Mouse (Mus musculus) midbrain, embryonic 15.5 days (tissue): Measurements from ENCODE around the gene Spdya. TPM values are rescaled to one million over a fixed set of nuclear protein-coding genes. Genes with fewer than 3 reads are reported as not detected.
A peak's percentile ranks its signal among the peaks of the same experiment; 100 is the strongest.
"Not testable (repeated sequence)": the region's sequence is repeated elsewhere in the genome, so short reads cannot be mapped to it uniquely, and the experiment has no call there.

Experiments used
- ATAC-seq: fragments of 200-750 bp; cut with Nextera tagmentation; replicated peaks from 2 replicates; pipeline ENCODE4 v1.8.0; 2017; ENCODE audit warnings: moderate TSS enrichment
- H3K27ac ChIP-seq: fragments of 300-500 bp; sonication (generic); 2 replicates; pipeline ENCODE4 v1.5.1; 2015; ENCODE audit warnings: mild to moderate bottlenecking, inconsistent platforms
- H3K27me3 ChIP-seq: fragments of 300-500 bp; sonication (generic); replicated peaks from 2 replicates; pipeline ENCODE4 v1.6.1; 2015; ENCODE audit warnings: inconsistent platforms
- H3K36me3 ChIP-seq: fragments of 300-500 bp; sonication (generic); replicated peaks from 2 replicates; pipeline ENCODE4 v1.6.1; 2015; ENCODE audit warnings: inconsistent platforms
- H3K4me1 ChIP-seq: fragments of 300-500 bp; sonication (generic); 2 replicates; pipeline ENCODE4 v1.6.1; 2015; ENCODE audit warnings: inconsistent platforms
- H3K4me2 ChIP-seq: fragments of 300-500 bp; sonication (generic); 2 replicates; pipeline ENCODE4 v1.6.1; 2015; ENCODE audit warnings: inconsistent platforms, mild to moderate bottlenecking, moderate library complexity
- H3K4me3 ChIP-seq: fragments of 300-500 bp; sonication (generic); 2 replicates; pipeline ENCODE4 v1.5.1; 2015; ENCODE audit warnings: mild to moderate bottlenecking, inconsistent platforms
- H3K9ac ChIP-seq: fragments of 300-500 bp; sonication (generic); 2 replicates; pipeline ENCODE4 v1.6.1; 2015; ENCODE audit warnings: mild to moderate bottlenecking, inconsistent platforms
- H3K9me3 ChIP-seq: fragments of 300-500 bp; sonication (generic); 2 replicates; pipeline ENCODE4 v1.6.1; 2016; ENCODE audit warnings: inconsistent platforms
- WGBS: fragments of 180-500 bp; shearing (Covaris S2); methylation state at CpG from one replicate; pipeline ENCODE4 v1.1.7; 2015; ENCODE audit warnings: mixed read lengths; 5-methylcytosine and 5-hydroxymethylcytosine counted together
- polyA plus RNA-seq: library from polyadenylated mRNA; unstranded; fragments of >200 nt; fragmentation: Nextera tagmentation; extraction: Ambion mirVana; gene quantifications from 2 replicates; pipeline ENCODE4 v1.2.1, GENCODE M21; 2015

The Spdya gene
- 1.4 TPM in 2 replicates for polyA plus RNA-seq

DNA sequence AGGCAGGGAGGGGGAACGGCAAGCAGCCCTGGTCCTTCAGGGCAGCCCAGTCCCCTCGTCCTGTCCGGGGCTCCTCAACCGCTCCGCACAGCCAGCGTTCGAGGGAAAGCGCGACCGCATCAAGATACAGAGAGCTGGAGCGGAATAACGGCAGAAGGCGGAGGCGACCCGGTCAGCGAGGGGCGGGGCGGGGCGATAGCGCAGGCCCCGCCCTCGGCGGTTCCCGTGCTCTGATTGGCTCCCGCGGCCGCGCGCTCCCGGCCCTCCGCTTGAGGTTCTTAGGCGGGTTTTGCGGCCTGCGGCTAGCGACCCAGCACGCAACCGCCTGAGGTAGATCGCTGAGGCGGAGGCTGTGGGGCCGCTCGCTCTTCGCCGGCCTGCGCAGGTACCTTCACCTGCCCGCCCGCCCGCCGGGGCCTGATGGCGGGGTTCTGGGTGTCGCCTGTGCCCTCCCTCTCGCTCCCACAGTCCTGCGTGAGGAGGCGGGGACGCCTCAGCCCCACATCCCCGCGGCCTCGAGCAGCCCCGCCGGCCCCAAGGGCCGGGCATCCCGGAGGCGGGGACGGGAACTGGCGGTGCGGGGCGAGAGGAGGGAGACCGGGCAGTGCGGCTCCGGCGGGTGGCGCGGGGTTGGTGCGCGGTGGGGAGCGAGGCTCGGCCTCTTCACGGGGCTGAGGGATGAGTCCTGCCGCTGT, at the start of gene Spdya:
Spdya (plus strand) TSS at position 305 of the 695 bp plus-strand sequence.
- Histone ChIP-seq H3K9me3 (no peaks in the 10 kb centered on the region), H3K9ac (peak within 1 kb of the TSS; percentile 76), H3K36me3 (no peaks in the 10 kb centered on the region), H3K4me1 (peaks cover 8% of the 10 kb centered on the region; the same call in 1 of the 2 replicates), H3K4me3 (peak within 1 kb of the TSS; percentile 96), H3K4me2 (peak within 1 kb of the TSS; percentile 98), H3K27me3 (peaks cover 11% of the 10 kb centered on the region), H3K27ac (peak within 1 kb of the TSS; percentile 83)
- under 1% methylated on average over 65 of the region's 78 CpGs for WGBS
- ATAC-seq: peak; percentile 96

GRCm38 (mm10) chr17:71506832-71507231, 45.0 kb upstream of the Spdya start:
- H3K4me2 ChIP-seq: no peak overlapping the region
- no peak overlapping the region for H3K27ac ChIP-seq
- no peaks in the 10 kb centered on the region for H3K4me1 ChIP-seq
- H3K9me3 ChIP-seq: no peaks in the 10 kb centered on the region
- no peak overlapping the region for H3K9ac ChIP-seq
- WGBS: 90% methylated on average over 8 of the region's 8 CpGs
- no peak overlapping the region for H3K4me3 ChIP-seq
- no peaks in the 10 kb centered on the region for H3K36me3 ChIP-seq
- ATAC-seq: no peak
- no peaks in the 10 kb centered on the region for H3K27me3 ChIP-seq

DNA sequence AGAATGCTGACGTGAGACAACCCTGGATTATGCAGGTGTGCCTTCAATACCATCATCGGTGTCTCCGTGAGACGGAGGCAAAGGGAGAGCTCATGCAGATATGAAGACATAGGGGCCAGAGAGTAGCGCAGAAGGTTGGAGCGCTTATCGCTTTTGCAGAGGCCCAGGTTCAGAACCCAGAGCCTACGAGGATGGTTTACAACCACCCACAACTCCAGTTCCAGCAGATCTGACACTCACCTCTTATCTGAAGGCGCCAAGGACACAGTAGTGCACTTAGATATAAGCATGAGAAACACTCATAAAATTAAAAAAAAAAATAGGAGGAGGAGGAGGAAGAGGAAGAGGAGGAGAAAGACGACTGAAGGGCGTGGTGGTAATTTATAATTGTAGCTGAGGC, 41.6 kb upstream of the Spdya start:
- no peak overlapping the region for H3K9ac ChIP-seq
- 95% methylated on average over 11 of the region's 11 CpGs for WGBS
- H3K27me3 ChIP-seq: no peaks in the 10 kb centered on the region
- ATAC-seq: no peak
- no peaks in the 10 kb centered on the region for H3K9me3 ChIP-seq
- no peak overlapping the region for H3K4me2 ChIP-seq
- no peaks in the 10 kb centered on the region for H3K4me1 ChIP-seq
- H3K36me3 ChIP-seq: no peaks in the 10 kb centered on the region
- no peak overlapping the region for H3K27ac ChIP-seq
- H3K4me3 ChIP-seq: no peak overlapping the region

GRCm38 (mm10) chr17:71526302-71526708, 25.6 kb upstream of the Spdya start:
- WGBS: under 1% methylated on average over 13 of the region's 13 CpGs
- no peak overlapping the region for H3K27ac ChIP-seq
- ATAC-seq: peak; percentile 22; the same call in 1 of the 2 replicates

DNA sequence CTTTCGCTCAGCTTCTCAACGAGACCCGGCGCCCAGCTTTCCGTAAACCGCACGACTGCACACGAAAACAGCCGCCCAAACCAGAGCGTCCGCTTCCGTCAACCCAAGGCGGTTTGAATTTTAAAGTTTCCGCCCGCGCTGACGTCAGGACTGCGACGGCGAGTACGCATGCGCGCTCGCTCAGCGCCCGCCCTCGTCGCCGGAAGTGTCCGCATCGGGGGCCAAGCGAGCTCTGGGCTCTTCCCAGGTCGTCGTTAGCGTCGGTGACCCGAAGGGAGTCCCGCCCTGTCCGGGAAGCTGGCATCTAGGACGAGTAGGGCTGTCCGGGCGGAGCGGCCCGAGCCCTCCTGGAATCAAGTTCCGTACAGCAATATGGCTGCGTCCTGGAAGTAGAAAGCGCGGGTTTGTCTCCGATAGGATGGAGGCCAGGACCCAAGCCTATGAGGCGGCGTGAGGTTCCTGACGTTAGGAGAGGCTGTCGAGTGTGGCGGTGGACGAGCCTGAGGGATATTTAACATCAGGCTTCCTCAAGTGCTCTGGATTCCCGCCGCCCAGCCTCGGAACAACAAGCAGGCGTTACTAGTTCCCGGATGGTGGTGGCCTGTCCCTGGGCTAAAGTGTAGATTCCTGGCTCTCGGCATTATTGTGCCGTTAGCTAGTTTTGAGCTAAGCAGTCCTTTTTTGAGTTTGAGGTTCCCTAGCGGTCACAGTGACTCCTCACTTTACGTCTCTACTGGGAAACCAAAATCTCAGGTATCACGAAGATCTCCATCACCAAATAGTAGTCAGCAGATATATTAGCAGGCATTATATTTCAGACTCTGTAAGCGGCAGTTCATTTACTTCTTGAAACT, 24.9 kb upstream of the Spdya start, which contains the start of gene Ndc80:
Ndc80 (minus strand) TSS at position 147 of the 854 bp plus-strand sequence.
- Histone ChIP-seq H3K9me3 (no peaks in the 10 kb centered on the region), H3K4me1 (peaks cover 16% of the 10 kb centered on the region), H3K9ac (peak within 1 kb of the TSS; percentile 57), H3K36me3 (no peaks in the 10 kb centered on the region), H3K27ac (peak within 1 kb of the TSS; percentile 97), H3K4me3 (peak within 1 kb of the TSS; percentile 52), H3K4me2 (peak within 1 kb of the TSS; percentile 83), H3K27me3 (no peaks in the 10 kb centered on the region)
- peak; percentile 99 for ATAC-seq
- under 1% methylated on average over 66 of the region's 66 CpGs for WGBS

More at GRCm38 (mm10) chr17:71526302-71526708, 25.6 kb upstream of the Spdya start:
- peaks cover 16% of the 10 kb centered on the region for H3K4me1 ChIP-seq
- H3K9ac ChIP-seq: 0 out of 2 replicates have a peak overlapping the region, but pooled peaks have one; percentile 27
- no peaks in the 10 kb centered on the region for H3K36me3 ChIP-seq
- H3K4me3 ChIP-seq: peak overlapping the region; percentile 52
- H3K4me2 ChIP-seq: peak overlapping the region; percentile 83
- no peaks in the 10 kb centered on the region for H3K9me3 ChIP-seq
- no peaks in the 10 kb centered on the region for H3K27me3 ChIP-seq

DNA sequence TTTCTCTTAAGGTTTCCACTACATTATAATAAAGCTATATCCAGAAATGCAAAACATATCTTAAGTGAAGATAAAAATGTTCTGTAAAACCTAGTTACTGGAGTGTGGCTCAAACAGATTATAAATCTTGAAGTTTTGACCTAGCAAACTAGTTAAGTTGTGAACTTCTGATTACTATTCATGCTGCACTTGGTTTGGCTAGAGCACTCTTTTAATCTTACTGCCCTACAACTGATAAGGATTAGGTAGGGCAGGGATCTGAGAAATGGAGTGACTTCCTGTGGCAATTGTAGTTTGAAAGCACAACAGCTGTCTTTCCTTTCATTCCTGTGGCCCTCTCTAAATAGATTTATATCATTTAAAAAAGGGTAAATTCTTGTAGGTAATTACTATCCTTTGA, 23.8 kb upstream of the Spdya start:
- Histone ChIP-seq H3K4me3 (no peak overlapping the region), H3K4me1 (peaks cover 16% of the 10 kb centered on the region), H3K9me3 (no peaks in the 10 kb centered on the region), H3K36me3 (no peaks in the 10 kb centered on the region), H3K4me2 (peak overlapping the region; percentile 83; the same call in 1 of the 2 replicates), H3K27ac (no peak overlapping the region), H3K9ac (no peak overlapping the region), H3K27me3 (no peaks in the 10 kb centered on the region)
- no peak for ATAC-seq

DNA sequence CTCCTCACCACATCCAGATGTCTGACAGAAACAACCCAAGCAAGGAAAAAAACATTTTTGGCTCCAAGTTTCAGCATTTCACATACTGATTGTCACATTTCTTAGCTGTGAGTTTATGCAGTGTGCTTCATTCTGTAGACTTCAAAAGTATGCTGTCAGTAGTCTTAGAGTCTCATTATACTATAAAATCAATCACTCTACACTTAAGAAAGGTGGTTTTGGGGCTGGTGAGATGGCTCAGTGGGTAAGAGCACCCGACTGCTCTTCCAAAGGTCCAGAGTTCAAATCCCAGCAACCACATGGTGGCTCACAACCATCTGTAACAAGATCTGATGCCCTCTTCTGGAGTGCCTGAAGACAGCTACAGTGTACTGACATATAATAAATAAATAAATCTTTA, 16.3 kb upstream of the Spdya start:
- ATAC-seq, H3K9me3 ChIP-seq, H3K27me3 ChIP-seq, H3K4me2 ChIP-seq, H3K4me1 ChIP-seq, H3K9ac ChIP-seq, H3K36me3 ChIP-seq, H3K4me3 ChIP-seq, H3K27ac ChIP-seq: not testable (repeated sequence)
- WGBS: 67% methylated on average over 1 of the region's 1 CpGs

GRCm38 (mm10) chr17:71537164-71537563, 14.7 kb upstream of the Spdya start:
- Histone ChIP-seq H3K27me3 (no peaks in the 10 kb centered on the region), H3K9me3 (no peaks in the 10 kb centered on the region), H3K27ac (no peak overlapping the region), H3K36me3 (no peaks in the 10 kb centered on the region), H3K9ac (no peak overlapping the region), H3K4me2 (no peak overlapping the region), H3K4me1 (no peaks in the 10 kb centered on the region), H3K4me3 (no peak overlapping the region)
- WGBS: 91% methylated on average over 3 of the region's 3 CpGs
- no peak for ATAC-seq

DNA sequence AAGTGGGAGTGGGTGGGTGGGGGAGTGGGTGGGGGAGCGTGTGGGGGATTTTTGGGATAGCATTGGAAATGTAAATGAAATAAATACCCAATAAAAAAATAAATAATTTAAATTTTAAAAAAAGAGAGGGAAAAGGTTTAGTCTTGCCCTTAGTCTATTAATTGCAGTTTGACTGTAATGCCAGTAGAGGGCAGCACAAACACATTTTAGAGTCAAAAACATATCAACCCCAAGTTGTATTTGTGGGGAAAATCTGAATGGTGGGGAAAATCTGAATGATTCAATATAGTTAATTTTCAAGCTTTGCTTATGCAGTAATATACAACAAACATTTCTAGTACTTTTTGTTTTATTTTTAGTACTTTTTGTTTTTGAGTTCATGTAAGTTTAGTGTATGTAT, 3.3 kb upstream of the Spdya start:
- 0% methylated on average over 1 of the region's 1 CpGs for WGBS
- H3K4me3 ChIP-seq: no peak overlapping the region
- H3K27me3 ChIP-seq: peaks cover 5% of the 10 kb centered on the region
- H3K36me3 ChIP-seq: no peaks in the 10 kb centered on the region
- no peak overlapping the region for H3K27ac ChIP-seq
- no peak overlapping the region for H3K4me2 ChIP-seq
- ATAC-seq: no peak
- no peak overlapping the region for H3K9ac ChIP-seq
- H3K9me3 ChIP-seq: no peaks in the 10 kb centered on the region
- peaks cover 8% of the 10 kb centered on the region; the same call in 1 of the 2 replicates for H3K4me1 ChIP-seq

GRCm38 (mm10) chr17:71551350-71551749, 511 bp upstream of the Spdya start:
- Histone ChIP-seq H3K36me3 (no peaks in the 10 kb centered on the region), H3K4me3 (peak overlapping the region; percentile 96), H3K9me3 (no peaks in the 10 kb centered on the region), H3K4me2 (peak overlapping the region; percentile 98), H3K27me3 (peaks cover 11% of the 10 kb centered on the region), H3K9ac (peak overlapping the region; percentile 76), H3K4me1 (peaks cover 8% of the 10 kb centered on the region; the same call in 1 of the 2 replicates), H3K27ac (peak overlapping the region; percentile 83)
- 5% methylated on average over 6 of the region's 6 CpGs for whole genome bisulfite sequencing
- ATAC-seq: peak; percentile 50

DNA sequence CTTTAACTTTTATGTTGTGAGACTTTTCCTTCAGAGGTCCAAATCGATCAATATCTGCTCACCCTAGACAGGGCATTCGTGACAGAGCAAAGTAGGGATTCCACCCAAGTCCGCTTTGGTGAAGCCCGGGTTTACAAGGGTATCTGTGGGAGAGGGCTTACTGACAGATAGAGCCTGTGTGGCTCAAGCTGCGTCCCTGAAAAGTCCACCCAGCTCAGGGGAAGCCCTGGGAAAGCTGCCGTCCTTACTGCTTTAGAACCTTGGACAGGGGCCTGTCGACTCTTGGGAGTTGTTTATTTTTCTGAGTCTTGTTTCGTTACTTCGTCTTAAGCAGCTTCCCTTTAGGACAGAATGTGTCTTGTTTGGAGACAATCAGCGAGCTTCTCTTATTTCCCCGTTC, 1.0 kb downstream of the Spdya start:
- Histone ChIP-seq H3K4me1 (peaks cover 8% of the 10 kb centered on the region; the same call in 1 of the 2 replicates), H3K36me3 (no peaks in the 10 kb centered on the region), H3K27ac (no peak overlapping the region), H3K9me3 (no peaks in the 10 kb centered on the region), H3K27me3 (peaks cover 11% of the 10 kb centered on the region), H3K4me3 (peak overlapping the region; percentile 96), H3K4me2 (peak overlapping the region; percentile 98), H3K9ac (no peak overlapping the region)
- no peak for ATAC-seq
- 12% methylated on average over 11 of the region's 11 CpGs for WGBS

- ATAC-seq: no peak
- H3K4me1 ChIP-seq: no peaks in the 10 kb centered on the region
- H3K27ac ChIP-seq: no peak overlapping the region
- no peaks in the 10 kb centered on the region for H3K9me3 ChIP-seq
- H3K36me3 ChIP-seq: no peaks in the 10 kb centered on the region
- H3K27me3 ChIP-seq: no peaks in the 10 kb centered on the region
- no peak overlapping the region for H3K9ac ChIP-seq
- H3K4me3 ChIP-seq: no peak overlapping the region
- no peak overlapping the region for H3K4me2 ChIP-seq
Measured at GRCm38 (mm10) chr17:71561631-71562030, 9.8 kb downstream of the Spdya start.
